Mouse (Mus musculus) megakaryocyte, embryonic 14.5 days (primary cell): Measurements from ENCODE around the gene Tmtc1.

Source experiments
- FLI1 ChIP-seq: IDR thresholded peaks from 2 replicates; pipeline ENCODE4 v1.6.1; 2012; ENCODE audit warnings: low read length, inconsistent platforms, mixed read lengths
- GATA1 ChIP-seq: IDR thresholded peaks from 3 replicates; pipeline ENCODE4 v1.6.1; 2012; ENCODE audit warnings: mixed read lengths, low read length, inconsistent platforms, borderline replicate concordance

GRCm38 (mm10) chr6:148479671-148480237 lies 35.6 kb upstream of the Tmtc1 start:
- TF ChIP-seq GATA1: no peak
- TF ChIP-seq FLI1: no peak
